Mouse (Mus musculus) macrophage (primary cell): Measurements from ENCODE around the gene Rps19bp1. TPM values are rescaled to one million over a fixed set of nuclear protein-coding genes. Genes with fewer than 3 reads are reported as not detected.

Experiments
- H3K27ac ChIP-seq: fragments of 350-480 bp; formaldehyde crosslinking; 2 replicates; pipeline ENCODE4 v1.9.0; 2021
- H3K36me3 ChIP-seq: fragments of 350-480 bp; formaldehyde crosslinking; 2 replicates; pipeline ENCODE4 v1.9.0; 2021; ENCODE audit errors: inconsistent target
- H3K4me3 ChIP-seq: fragments of 350-480 bp; formaldehyde crosslinking; 2 replicates; pipeline ENCODE4 v1.9.0; 2021; ENCODE audit errors: inconsistent target
- H3K79me2 ChIP-seq: fragments of 350-480 bp; formaldehyde crosslinking; 2 replicates; pipeline ENCODE4 v1.9.0; 2021; ENCODE audit errors: inconsistent target
- WGBS: methylation state at CpG from one replicate; pipeline ENCODE4 v1.1.7; 2026; ENCODE audit warnings: inconsistent platforms; ENCODE audit not compliant: missing documents; 5-methylcytosine and 5-hydroxymethylcytosine counted together
- polyA plus RNA-seq: library from polyadenylated mRNA; stranded (reverse); fragments of 250-400 nt; gene quantifications from 3 replicates; pipeline ENCODE4 v1.2.4, GENCODE M21; 2018; ENCODE audit warnings: inconsistent platforms

Rps19bp1 gene
- polyA plus RNA-seq, 1 experiment from 2014 or later, result 26.4 TPM

DNA sequence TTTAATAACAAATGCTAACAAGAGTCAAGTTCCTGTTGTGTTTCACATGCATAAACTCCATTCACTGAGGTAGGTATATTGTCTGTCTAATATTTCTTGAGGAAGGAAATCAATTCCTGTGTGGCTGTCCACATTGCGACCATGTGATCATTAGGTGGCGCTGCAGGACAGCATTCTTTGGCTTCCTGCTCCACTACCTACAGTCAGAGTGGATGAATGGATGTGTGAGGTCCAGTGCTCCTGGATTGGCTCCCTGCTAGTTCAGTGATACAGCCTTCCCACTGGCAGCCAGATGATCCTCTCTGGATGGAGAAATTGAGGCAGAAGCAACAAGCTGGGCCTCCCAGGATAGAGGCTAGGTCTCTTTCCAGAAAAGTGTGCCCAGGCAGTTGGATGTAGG lies 2.2 kb upstream of the Rps19bp1 start:
- 6% methylated on average over 2 of the region's 2 CpGs for WGBS
- H3K27ac ChIP-seq, result no peak overlapping the region
- H3K4me3 ChIP-seq, result no peak overlapping the region
- H3K79me2 ChIP-seq, result peaks cover 24% of the 10 kb centered on the region
- H3K36me3 ChIP-seq, result no peaks in the 10 kb centered on the region

GRCm38 (mm10) chr15:80261100-80261499 lies 3.0 kb downstream of the Rps19bp1 start:
- WGBS, result 90% methylated on average over 6 of the region's 7 CpGs
- Histone ChIP-seq H3K79me2 (peaks cover 36% of the 10 kb centered on the region), H3K36me3 (peaks cover 17% of the 10 kb centered on the region; the same call in 1 of the 2 replicates), H3K4me3 (no peak overlapping the region), H3K27ac (no peak overlapping the region)

DNA sequence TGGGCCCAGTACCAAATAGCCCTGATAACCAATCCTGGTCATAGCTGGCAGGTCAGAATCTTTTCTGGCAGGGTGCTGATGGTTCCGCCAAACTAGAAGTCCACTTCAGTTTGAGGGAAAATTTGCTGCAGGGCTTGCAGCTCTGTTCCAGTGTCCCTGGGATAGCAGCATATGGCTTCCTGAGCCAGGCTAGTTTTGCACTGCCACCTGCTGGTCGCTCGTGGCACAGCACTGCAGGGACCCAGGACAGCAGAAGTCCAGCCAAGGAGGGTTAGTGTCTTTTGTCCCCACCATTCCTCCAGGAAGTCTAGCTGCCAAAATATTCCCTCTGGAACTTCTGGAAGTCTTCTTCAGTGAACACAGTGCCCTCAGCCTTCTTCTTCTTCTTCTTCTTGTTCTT lies 3.4 kb downstream of the Rps19bp1 start:
- Histone ChIP-seq H3K27ac (no peak overlapping the region), H3K36me3 (peaks cover 17% of the 10 kb centered on the region; the same call in 1 of the 2 replicates), H3K79me2 (peaks cover 39% of the 10 kb centered on the region), H3K4me3 (no peak overlapping the region)
- WGBS, result 19% methylated on average over 3 of the region's 3 CpGs

DNA sequence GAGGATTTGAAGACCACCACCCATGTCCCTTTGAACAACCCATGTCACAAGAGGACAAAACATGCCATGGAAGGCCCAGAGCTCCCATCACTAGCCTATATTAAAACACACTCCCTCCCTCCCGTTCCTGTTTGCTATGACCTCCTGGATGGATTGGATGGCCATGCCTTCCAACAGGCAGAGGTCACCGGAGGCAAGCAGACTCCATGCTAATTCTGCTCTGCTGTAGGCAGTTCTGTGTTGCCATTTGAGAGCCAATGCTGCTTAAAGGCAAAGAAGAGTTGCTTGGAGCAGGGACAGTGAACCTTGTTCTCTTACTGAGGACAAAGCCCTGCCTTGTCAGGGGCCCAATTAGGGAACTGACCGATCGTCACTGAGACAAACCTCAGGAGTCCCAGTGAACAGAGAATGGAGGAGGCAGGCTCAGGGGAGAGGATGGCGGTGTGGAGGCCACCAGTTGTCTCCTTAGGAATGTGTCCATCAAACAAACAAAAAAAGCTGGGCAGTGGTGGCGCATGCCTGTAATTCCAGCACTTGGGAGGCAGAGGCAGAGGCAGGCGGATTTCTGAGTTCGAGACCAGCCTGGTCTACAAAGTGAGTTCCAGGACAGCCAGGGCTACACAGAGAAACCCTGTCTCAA lies 4.6 kb downstream of the Rps19bp1 start:
- peaks cover 17% of the 10 kb centered on the region; the same call in 1 of the 2 replicates for H3K36me3 ChIP-seq
- no peak overlapping the region for H3K27ac ChIP-seq
- no peak overlapping the region for H3K4me3 ChIP-seq
- H3K79me2 ChIP-seq, result peaks cover 39% of the 10 kb centered on the region
- WGBS, result 86% methylated on average over 8 of the region's 8 CpGs

GRCm38 (mm10) chr15:80258240-80259170 lies 5.6 kb downstream of the Rps19bp1 start:
- H3K4me3 ChIP-seq, result no peak overlapping the region
- no peak overlapping the region for H3K27ac ChIP-seq
- H3K36me3 ChIP-seq, result peaks cover 17% of the 10 kb centered on the region; the same call in 1 of the 2 replicates
- WGBS, result 74% methylated on average over 11 of the region's 11 CpGs
- H3K79me2 ChIP-seq, result peaks cover 35% of the 10 kb centered on the region

- H3K4me3 ChIP-seq, result no peak overlapping the region
- H3K36me3 ChIP-seq, result peaks cover 17% of the 10 kb centered on the region; the same call in 1 of the 2 replicates
- H3K27ac ChIP-seq, result no peak overlapping the region
- WGBS, result 67% methylated on average over 4 of the region's 4 CpGs
- peaks cover 28% of the 10 kb centered on the region for H3K79me2 ChIP-seq
These were observed 6.4 kb downstream of the Rps19bp1 start for GRCm38 (mm10) chr15:80257602-80258239.

DNA sequence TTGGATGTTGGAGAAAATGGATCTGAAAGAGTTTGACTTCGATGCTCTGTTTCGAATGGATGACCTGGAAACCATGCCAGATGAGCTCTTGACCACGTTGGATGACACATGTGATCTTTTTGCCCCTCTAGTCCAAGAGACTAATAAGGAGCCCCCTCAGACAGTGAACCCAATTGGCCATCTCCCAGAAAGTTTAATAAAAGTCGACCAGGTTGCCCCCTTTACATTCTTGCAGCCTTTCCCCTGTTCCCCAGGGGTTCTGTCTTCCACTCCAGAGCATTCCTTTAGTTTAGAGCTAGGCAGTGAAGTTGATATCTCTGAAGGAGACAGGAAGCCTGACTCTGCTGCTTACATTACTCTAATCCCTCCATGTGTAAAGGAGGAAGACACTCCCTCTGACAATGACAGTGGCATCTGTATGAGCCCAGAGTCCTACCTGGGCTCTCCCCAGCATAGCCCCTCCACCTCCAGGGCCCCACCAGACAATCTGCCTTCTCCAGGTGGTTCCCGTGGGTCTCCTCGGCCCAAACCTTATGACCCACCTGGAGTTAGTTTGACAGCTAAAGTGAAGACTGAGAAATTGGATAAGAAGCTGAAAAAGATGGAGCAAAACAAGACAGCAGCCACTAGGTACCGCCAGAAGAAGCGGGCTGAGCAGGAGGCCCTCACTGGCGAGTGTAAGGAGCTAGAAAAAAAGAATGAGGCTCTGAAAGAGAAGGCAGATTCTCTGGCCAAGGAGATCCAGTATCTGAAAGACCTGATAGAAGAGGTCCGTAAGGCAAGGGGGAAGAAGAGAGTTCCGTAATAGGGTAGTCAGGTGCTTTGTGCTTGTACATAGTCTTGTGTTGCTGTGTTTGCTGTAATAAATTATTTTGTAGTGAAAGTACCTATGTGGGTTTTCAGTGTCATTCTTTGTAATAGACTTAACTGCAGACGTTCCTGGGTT lies 7.2 kb downstream of the Rps19bp1 start:
- peak overlapping the region; percentile 96 for H3K4me3 ChIP-seq
- peaks cover 20% of the 10 kb centered on the region for H3K79me2 ChIP-seq
- peak overlapping the region; percentile 99 for H3K27ac ChIP-seq
- peaks cover 21% of the 10 kb centered on the region; the same call in 1 of the 2 replicates for H3K36me3 ChIP-seq
- WGBS, result 66% methylated on average over 12 of the region's 12 CpGs

DNA sequence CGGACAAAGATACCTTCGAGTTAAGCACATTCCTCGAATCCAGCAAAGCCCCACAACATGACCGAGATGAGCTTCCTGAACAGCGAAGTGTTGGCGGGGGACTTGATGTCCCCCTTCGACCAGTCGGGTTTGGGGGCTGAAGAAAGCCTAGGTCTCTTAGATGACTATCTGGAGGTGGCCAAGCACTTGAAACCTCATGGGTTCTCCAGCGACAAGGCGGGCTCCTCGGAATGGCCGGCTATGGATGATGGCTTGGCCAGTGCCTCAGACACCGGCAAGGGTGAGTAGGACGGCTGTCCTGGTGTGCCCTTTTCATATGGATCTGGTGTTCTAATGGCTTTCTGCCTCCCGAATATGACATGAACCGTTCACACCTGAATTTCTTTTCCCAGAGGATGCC lies 7.9 kb downstream of the Rps19bp1 start:
- Histone ChIP-seq H3K36me3 (peaks cover 27% of the 10 kb centered on the region), H3K27ac (peak overlapping the region; percentile 99), H3K79me2 (peaks cover 15% of the 10 kb centered on the region), H3K4me3 (peak overlapping the region; percentile 96)
- 7% methylated on average over 16 of the region's 16 CpGs for WGBS

DNA sequence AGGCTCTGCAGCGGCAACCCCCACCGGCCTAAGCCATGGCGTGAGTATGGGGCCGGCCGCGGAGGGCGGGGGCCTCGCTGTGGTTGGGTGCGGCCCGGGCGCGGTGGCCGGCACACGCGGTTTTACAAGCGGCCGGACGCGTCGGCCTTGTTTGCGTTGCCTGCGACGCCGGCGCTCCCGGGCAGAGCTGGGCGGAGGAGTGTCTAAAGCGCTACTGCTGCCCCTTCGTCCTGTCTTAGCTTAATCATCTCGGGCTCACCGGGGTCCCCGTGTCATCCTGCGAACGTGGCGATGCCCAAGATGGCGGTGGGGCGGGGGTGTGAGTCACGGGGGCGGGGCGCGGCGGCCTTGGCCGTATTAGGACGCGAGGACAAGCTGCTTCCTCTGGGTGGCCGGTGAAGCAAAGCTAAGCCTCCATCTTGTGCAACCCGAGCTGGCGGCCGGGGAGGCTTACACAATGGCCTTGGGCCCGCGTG lies 8.4 kb downstream of the Rps19bp1 start:
- H3K4me3 ChIP-seq, result peak overlapping the region; percentile 96
- peaks cover 15% of the 10 kb centered on the region for H3K79me2 ChIP-seq
- H3K27ac ChIP-seq, result peak overlapping the region; percentile 99
- under 1% methylated on average over 51 of the region's 51 CpGs for WGBS
- peaks cover 33% of the 10 kb centered on the region for H3K36me3 ChIP-seq

DNA sequence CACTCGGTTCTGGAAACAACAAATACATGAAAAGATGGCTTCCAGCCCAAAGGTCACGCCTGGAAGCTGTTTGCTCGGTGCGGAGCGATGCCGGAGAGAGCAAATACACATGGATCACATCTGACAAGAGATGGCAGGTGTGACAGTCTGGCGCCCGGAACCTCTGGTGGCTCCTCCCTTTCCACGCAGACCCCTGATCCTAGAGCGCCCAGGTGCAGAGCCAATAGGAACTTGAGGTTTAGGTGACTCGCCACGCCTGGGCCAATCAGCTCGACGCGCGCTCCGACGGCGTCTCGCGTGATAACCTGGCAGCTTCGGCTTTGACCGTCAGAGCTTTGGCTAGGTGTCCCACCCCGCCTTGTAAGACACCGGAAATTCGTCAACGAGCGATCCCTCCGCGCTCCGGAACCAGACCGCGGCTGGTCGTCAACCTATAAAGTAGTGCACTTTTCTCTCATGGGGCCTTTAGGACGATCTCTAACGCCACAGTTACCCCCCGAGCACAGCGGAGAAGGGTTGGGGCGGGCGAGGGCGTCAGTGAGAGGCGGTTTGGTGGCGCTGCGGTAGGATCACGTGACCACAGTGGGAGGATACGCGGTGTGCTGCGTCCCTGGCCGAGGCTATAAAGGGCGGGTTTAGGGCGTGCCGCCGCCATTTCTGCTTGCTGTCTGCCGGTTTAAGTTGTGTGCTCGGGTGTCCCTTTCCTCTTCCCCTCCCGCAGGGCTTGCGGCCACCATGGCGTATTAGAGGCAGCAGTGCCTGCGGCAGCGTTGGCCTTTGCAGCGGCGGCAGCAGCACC lies 9.1 kb downstream of the Rps19bp1 start, which contains the start of gene Atf4:
Gene Atf4, plus strand, starts transcription at position 338 of the 799 bp plus-strand sequence.
- Histone ChIP-seq H3K27ac (peak within 1 kb of the TSS; percentile 99), H3K36me3 (peaks cover 39% of the 10 kb centered on the region), H3K79me2 (peaks cover 15% of the 10 kb centered on the region), H3K4me3 (peak within 1 kb of the TSS; percentile 96)
- under 1% methylated on average over 58 of the region's 62 CpGs for WGBS

DNA sequence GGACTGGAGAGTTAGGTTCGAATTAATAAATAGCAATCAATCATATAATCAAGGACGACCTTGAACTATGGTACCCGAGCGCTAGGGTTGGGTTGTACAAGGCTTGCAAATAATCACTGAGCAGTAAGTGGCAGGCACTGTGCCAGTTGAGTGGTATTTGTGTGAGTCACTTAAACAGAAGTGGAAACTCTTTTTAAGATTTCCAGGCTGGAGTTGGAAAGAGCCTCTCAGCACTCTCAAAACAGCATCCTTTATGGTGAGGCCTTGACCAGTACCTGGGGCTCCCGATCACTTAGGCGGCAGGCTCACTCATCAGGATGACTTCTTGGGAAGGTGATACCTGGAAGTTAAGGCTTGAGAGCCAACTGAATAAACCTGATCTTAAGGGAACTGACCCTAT lies 9.9 kb downstream of the Rps19bp1 start:
- WGBS, result 75% methylated on average over 6 of the region's 6 CpGs
- H3K27ac ChIP-seq, result peak overlapping the region; percentile 99
- peaks cover 47% of the 10 kb centered on the region for H3K36me3 ChIP-seq

DNA sequence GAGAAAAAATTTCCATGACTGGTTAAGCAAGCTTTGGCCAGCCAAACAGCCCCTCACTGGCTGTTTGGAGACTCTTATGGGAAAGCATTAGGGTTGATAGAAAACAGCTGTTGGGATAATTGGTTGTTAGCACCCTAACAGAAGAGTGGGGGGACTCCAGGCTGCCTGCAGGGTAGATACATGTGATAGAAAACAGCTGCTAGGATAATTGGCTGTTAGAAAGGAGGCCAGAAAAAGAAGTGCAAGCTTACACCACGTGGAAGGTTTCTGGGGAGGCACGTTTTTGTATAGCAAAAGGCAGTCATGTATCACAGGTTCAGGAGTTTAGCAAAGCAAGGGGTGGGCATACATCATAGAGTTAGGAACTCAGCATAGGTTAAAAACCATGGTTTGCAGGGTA lies 10.6 kb downstream of the Rps19bp1 start:
- H3K27ac ChIP-seq, result 0 out of 2 replicates have a peak overlapping the region, but pooled peaks have one; percentile 99
- peaks cover 15% of the 10 kb centered on the region for H3K79me2 ChIP-seq
- peaks cover 54% of the 10 kb centered on the region for H3K36me3 ChIP-seq
- H3K4me3 ChIP-seq, result no peak overlapping the region
- WGBS, result 85% methylated on average over 2 of the region's 2 CpGs

More for the DNA sequence above, 9.9 kb downstream of the Rps19bp1 start:
- Histone ChIP-seq H3K4me3 (peak overlapping the region; percentile 96), H3K79me2 (peaks cover 15% of the 10 kb centered on the region)

DNA sequence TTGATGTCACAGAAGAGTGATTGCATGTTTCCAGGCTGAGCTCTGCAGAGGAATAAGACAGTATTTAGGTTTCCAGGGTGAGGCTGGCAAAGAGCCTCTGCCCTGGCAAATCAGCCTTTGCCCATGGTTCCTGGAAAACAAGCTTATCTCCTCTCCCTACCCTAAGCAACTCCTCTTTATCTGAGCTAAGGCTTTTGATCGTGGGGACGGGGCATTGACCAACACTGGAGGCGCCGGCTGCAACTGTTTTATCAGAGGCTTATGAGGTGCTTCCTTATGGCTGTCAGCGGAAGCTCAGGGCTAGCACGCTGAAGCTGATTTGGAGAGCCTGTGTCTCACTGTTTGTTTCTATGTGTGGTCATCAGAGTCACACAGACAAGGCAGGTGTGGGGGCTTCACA lies 13.5 kb downstream of the Rps19bp1 start:
- Histone ChIP-seq H3K4me3 (no peak overlapping the region), H3K36me3 (peaks cover 65% of the 10 kb centered on the region), H3K27ac (no peak overlapping the region), H3K79me2 (peaks cover 6% of the 10 kb centered on the region; the same call in 1 of the 2 replicates)
- 98% methylated on average over 6 of the region's 6 CpGs for WGBS
